ENCODE assay signal across 11 mouse cellular contexts in the genomic region with DNA sequence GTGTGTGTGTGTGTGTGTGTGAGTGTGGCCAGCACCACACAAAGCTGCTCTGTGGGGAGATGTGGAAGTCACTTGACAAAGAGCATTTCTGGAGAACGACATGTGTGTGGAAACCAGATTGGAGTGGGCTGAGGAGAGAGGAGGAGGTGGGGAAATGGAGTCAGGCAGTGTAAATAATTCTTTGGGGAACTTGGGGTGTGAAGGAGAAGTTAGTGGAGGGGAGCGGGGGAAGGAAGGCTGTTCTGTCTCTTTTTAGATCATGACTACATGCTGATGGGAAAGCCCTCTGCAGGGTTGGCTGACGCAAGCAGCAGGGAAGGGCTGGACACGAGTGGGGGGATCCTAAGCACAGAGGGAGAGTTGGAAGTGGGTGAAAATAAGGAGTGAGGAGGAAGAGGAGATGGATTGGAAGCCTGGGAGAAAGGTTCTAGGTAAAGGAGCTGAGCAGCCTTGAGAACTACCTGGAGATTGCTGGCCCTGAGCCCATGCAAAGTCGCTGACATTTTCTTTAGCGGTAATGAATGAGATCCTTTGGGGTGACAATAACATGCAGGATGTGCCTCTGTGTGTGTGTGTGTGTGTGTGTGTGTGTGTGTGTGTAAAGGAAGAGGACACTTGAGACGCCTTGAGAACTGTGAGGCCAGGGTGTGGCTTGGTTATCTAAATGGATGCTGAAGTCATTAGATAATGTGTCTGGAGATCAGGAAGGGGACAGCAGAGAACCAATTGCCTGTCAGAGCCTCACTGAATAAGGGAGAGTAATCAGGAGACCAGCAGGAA. TPM values are rescaled to one million over a fixed set of nuclear protein-coding genes. Genes with fewer than 3 reads are reported as not detected.
A peak's percentile ranks its signal among the peaks of the same experiment; 100 is the strongest.
DNase-seq lines count a peak whose midpoint lies in the region; ATAC-seq lines count a peak whose summit lies in the region.
"Had no signal": no experiment of that assay in that cellular context is flagged by ENCODE, and none has a peak within 500 bp of the region (broad histone marks: within the 10 kb centered on the region; RNA-seq: fewer than 3 reads in every experiment).

No protein-coding gene starts in this region.

- intact Hi-C loops in heart, postnatal 10 days (cut with DNase I): loop anchor here (5.0 kb wide), 1 partner anchor 49 kb away; no protein-coding TSS in a partner anchor

- H3K9ac ChIP-seq in liver, embryonic 12.5 days: no peak overlapping the region
- no peak overlapping the region for H3K9ac ChIP-seq in liver, embryonic 11.5 days (ENCODE audit: low read depth, low read length)
- H3K9ac ChIP-seq in forebrain, embryonic 13.5 days: no peak overlapping the region
- H3K9ac ChIP-seq: liver, embryonic 14.5 days; neural tube, embryonic 13.5 days had no signal

- no peaks in the 10 kb centered on the region for H3K9me3 ChIP-seq in liver, embryonic 12.5 days (replicated peaks)
- no peaks in the 10 kb centered on the region for H3K9me3 ChIP-seq in liver, embryonic 11.5 days (ENCODE audit: control insufficient read depth, low read length)
- 0 out of 2 replicates have a peak, but pooled peaks cover 3% of the 10 kb centered on the region for H3K9me3 ChIP-seq in forebrain, embryonic 13.5 days (replicated peaks)
- H3K9me3 ChIP-seq in forebrain, embryonic 10.5 days: no peaks in the 10 kb centered on the region
- H3K9me3 ChIP-seq: neural tube, embryonic 13.5 days had no signal

- no peak overlapping the region for H3K4me2 ChIP-seq in liver, embryonic 12.5 days
- no peak overlapping the region for H3K4me2 ChIP-seq in liver, embryonic 11.5 days
- no peak overlapping the region for H3K4me2 ChIP-seq in forebrain, embryonic 13.5 days
- H3K4me2 ChIP-seq: neural tube, embryonic 13.5 days had no signal

- 36% methylated on average over 7 of the region's 7 CpGs for WGBS in liver, embryonic 12.5 days (ENCODE audit: insufficient replicate concordance)
- 46% methylated on average over 7 of the region's 7 CpGs for WGBS in liver, embryonic 11.5 days
- WGBS in forebrain, embryonic 13.5 days: 78% methylated on average over 7 of the region's 7 CpGs
- 84% methylated on average over 7 of the region's 7 CpGs for WGBS in forebrain, embryonic 10.5 days

- no peak overlapping the region for H3K27ac ChIP-seq in liver, embryonic 12.5 days
- H3K27ac ChIP-seq in liver, embryonic 11.5 days (ENCODE audit: low read depth, low read length): no peak overlapping the region
- no peak overlapping the region for H3K27ac ChIP-seq in forebrain, embryonic 13.5 days
- no peak overlapping the region for H3K27ac ChIP-seq in forebrain, embryonic 10.5 days
- H3K27ac ChIP-seq: liver, embryonic 14.5 days; neural tube, embryonic 13.5 days had no signal

- no peak overlapping the region for H3K4me3 ChIP-seq in liver, embryonic 12.5 days
- no peak overlapping the region for H3K4me3 ChIP-seq in liver, embryonic 11.5 days (ENCODE audit: low read depth, low read length)
- no peak overlapping the region for H3K4me3 ChIP-seq in forebrain, embryonic 13.5 days
- H3K4me3 ChIP-seq in forebrain, embryonic 10.5 days: no peak overlapping the region
- H3K4me3 ChIP-seq: neural tube, embryonic 13.5 days had no signal

- peaks cover 13% of the 10 kb centered on the region; the same call in 1 of the 2 replicates for H3K4me1 ChIP-seq in liver, embryonic 12.5 days
- peaks cover 3% of the 10 kb centered on the region; the same call in 1 of the 2 replicates for H3K4me1 ChIP-seq in liver, embryonic 11.5 days (replicated peaks; ENCODE audit: control insufficient read depth, insufficient read depth, low read length)
- H3K4me1 ChIP-seq in forebrain, embryonic 13.5 days: no peaks in the 10 kb centered on the region
- peaks cover 5% of the 10 kb centered on the region; the same call in 1 of the 2 replicates for H3K4me1 ChIP-seq in forebrain, embryonic 10.5 days
- H3K4me1 ChIP-seq: neural tube, embryonic 13.5 days had no signal

- peak; percentile 42; the same call in 1 of the 2 replicates for ATAC-seq in liver, embryonic 12.5 days
- ATAC-seq in liver, embryonic 11.5 days (replicated peaks; ENCODE audit: low FRiP score): no peak
- ATAC-seq in forebrain, embryonic 13.5 days: no peak

- no peak for DNase-seq in liver, embryonic 11.5 days (ENCODE audit: low spot score)
- DNase-seq in heart, postnatal 10 days: peak; percentile 44 to 58
- DNase-seq in left cerebral cortex, adult 18-20 months (ENCODE audit: low spot score in 2 of 2): peak; percentile 63 to 82
- DNase-seq in right cerebral cortex, postnatal 25 days: peak; percentile 79
- DNase-seq in testis, postnatal 14 days (ENCODE audit: low spot score): no peak
- no peak for DNase-seq in forebrain, embryonic 10.5 days (ENCODE audit: extremely low spot score, low spot score)
- DNase-seq: thymus, postnatal 36 days had no signal

- no peaks in the 10 kb centered on the region for H3K36me3 ChIP-seq in liver, embryonic 12.5 days
- no peaks in the 10 kb centered on the region for H3K36me3 ChIP-seq in liver, embryonic 11.5 days (ENCODE audit: control insufficient read depth, insufficient read depth, low read length)
- H3K36me3 ChIP-seq in forebrain, embryonic 13.5 days (ENCODE audit: poor library complexity, severe bottlenecking): no peaks in the 10 kb centered on the region
- H3K36me3 ChIP-seq in forebrain, embryonic 10.5 days (replicated peaks): no peaks in the 10 kb centered on the region
- H3K36me3 ChIP-seq: neural tube, embryonic 13.5 days had no signal

- H3K27me3 ChIP-seq in liver, embryonic 12.5 days (replicated peaks): peaks cover 6% of the 10 kb centered on the region; the same call in 1 of the 2 replicates
- no peaks in the 10 kb centered on the region for H3K27me3 ChIP-seq in liver, embryonic 11.5 days (replicated peaks; ENCODE audit: control insufficient read depth, insufficient read depth, low read length)
- H3K27me3 ChIP-seq in forebrain, embryonic 13.5 days: no peaks in the 10 kb centered on the region
- H3K27me3 ChIP-seq in forebrain, embryonic 10.5 days (ENCODE audit: poor library complexity, severe bottlenecking): no peaks in the 10 kb centered on the region
- H3K27me3 ChIP-seq: neural tube, embryonic 13.5 days had no signal

RNA-seq across cellular contexts. Expression of a gene that starts 35.7 kb away (rescaled TPM):
- polyA plus RNA-seq in liver, embryonic 12.5 days (2016; fragmentation: Nextera tagmentation; extraction: Ambion mirVana): not detected in 2 replicates
- polyA plus RNA-seq in liver, embryonic 11.5 days (2014; fragmentation: Nextera tagmentation; extraction: Ambion mirVana): not detected in 2 replicates
- total RNA-seq in heart, postnatal 10 days (2021): not detected
- 1 to 10 TPM; 1.6 to 2.0 TPM for total RNA-seq in left cerebral cortex, adult 18-20 months (2021)
- polyA plus RNA-seq in forebrain, embryonic 13.5 days (2015; fragmentation: Nextera tagmentation; extraction: Ambion mirVana): not detected in 2 replicates
- polyA plus RNA-seq in forebrain, embryonic 10.5 days (2016; fragmentation: Nextera tagmentation; extraction: Ambion mirVana): 0.06 and 0.09 TPM in 2 replicates
- polyA plus RNA-seq: liver, embryonic 14.5 days; neural tube, embryonic 13.5 days had no signal

Comparison
In these comparisons a context has a peak if more than half of its experiments do, and no peak if none do; other contexts are left out.
1. DNase-seq: peak in heart, postnatal 10 days (2 of 2), left cerebral cortex, adult 18-20 months (2 of 2) and right cerebral cortex, postnatal 25 days (single experiment); none in liver, embryonic 11.5 days (single experiment), testis, postnatal 14 days (single experiment) and forebrain, embryonic 10.5 days (single experiment).